Mouse (Mus musculus): ENCODE results near the gene Fscn2. TPM values are rescaled to one million over a fixed set of nuclear protein-coding genes. Genes with fewer than 3 reads are reported as not detected.
"Not testable (repeated sequence)": the region's sequence is repeated elsewhere in the genome, so short reads cannot be mapped to it uniquely, and the experiment has no call there.

Gene Fscn2
- polyA plus RNA-seq, 1 experiment from 2014 or later, result 0.57 TPM

GRCm38 (mm10) chr11:120404814-120405213, 43.5 kb downstream of the Fscn2 start:
- H3K4me1 ChIP-seq (ENCODE audit: insufficient read depth), result no peaks in the 10 kb centered on the region
- no peak overlapping the region for H3K9ac ChIP-seq
- no peak overlapping the region for H3K27ac ChIP-seq (ENCODE audit: low read depth)
- ATAC-seq (ENCODE audit: insufficient read depth) (no peak), DNase-seq (no peak)
- no peak overlapping the region for H3K4me3 ChIP-seq (ENCODE audit: low read depth, low read length)
- 93% methylated on average over 1 of the region's 1 CpGs for WGBS
- no peak for TF ChIP-seq CTCF (IDR thresholded peaks at IDR 0.05; ENCODE audit: low read depth)
- no peak overlapping the region for H3K4me2 ChIP-seq
- no peaks in the 10 kb centered on the region for H3K9me3 ChIP-seq (ENCODE audit: low read depth, low read length)
- H3K36me3 ChIP-seq (ENCODE audit: insufficient read depth), result peaks cover 98% of the 10 kb centered on the region
- no peaks in the 10 kb centered on the region for H3K27me3 ChIP-seq (ENCODE audit: insufficient read depth, low read length)

GRCm38 (mm10) chr11:120405867-120406266, 44.5 kb downstream of the Fscn2 start:
- no peak for ATAC-seq (ENCODE audit: insufficient read depth)

GRCm38 (mm10) chr11:120406445-120406844, 45.1 kb downstream of the Fscn2 start:
- Histone ChIP-seq H3K9ac (no peak overlapping the region), H3K27ac (ENCODE audit: low read depth) (no peak overlapping the region), H3K9me3 (ENCODE audit: low read depth, low read length) (no peaks in the 10 kb centered on the region), H3K4me1 (ENCODE audit: insufficient read depth) (no peaks in the 10 kb centered on the region), H3K27me3 (ENCODE audit: insufficient read depth, low read length) (no peaks in the 10 kb centered on the region), H3K4me2 (no peak overlapping the region), H3K4me3 (ENCODE audit: low read depth, low read length) (no peak overlapping the region), H3K36me3 (ENCODE audit: insufficient read depth) (peaks cover 98% of the 10 kb centered on the region)
- DNase-seq (no peak), ATAC-seq (ENCODE audit: insufficient read depth) (no peak)
- TF ChIP-seq CTCF (IDR thresholded peaks at IDR 0.05; ENCODE audit: low read depth), result no peak
- WGBS, result 84% methylated on average over 1 of the region's 1 CpGs

More at GRCm38 (mm10) chr11:120405867-120406266, 44.5 kb downstream of the Fscn2 start:
- Histone ChIP-seq H3K4me1 (ENCODE audit: insufficient read depth) (no peaks in the 10 kb centered on the region), H3K9me3 (ENCODE audit: low read depth, low read length) (no peaks in the 10 kb centered on the region), H3K4me3 (ENCODE audit: low read depth, low read length) (no peak overlapping the region), H3K27me3 (ENCODE audit: insufficient read depth, low read length) (no peaks in the 10 kb centered on the region), H3K27ac (ENCODE audit: low read depth) (no peak overlapping the region), H3K36me3 (ENCODE audit: insufficient read depth) (peaks cover 98% of the 10 kb centered on the region), H3K9ac (no peak overlapping the region), H3K4me2 (no peak overlapping the region)
- TF ChIP-seq CTCF (IDR thresholded peaks at IDR 0.05; ENCODE audit: low read depth), result no peak
- WGBS, result 85% methylated on average over 3 of the region's 3 CpGs
- no peak for DNase-seq

- ATAC-seq (ENCODE audit: insufficient read depth); H3K27me3 ChIP-seq (ENCODE audit: insufficient read depth, low read length); H3K4me1 ChIP-seq (ENCODE audit: insufficient read depth); H3K9me3 ChIP-seq (ENCODE audit: low read depth, low read length); H3K9ac ChIP-seq; H3K4me3 ChIP-seq (ENCODE audit: low read depth, low read length); H3K27ac ChIP-seq (ENCODE audit: low read depth); DNase-seq; H3K4me2 ChIP-seq: not testable (repeated sequence)
- peaks cover 92% of the 10 kb centered on the region for H3K36me3 ChIP-seq (ENCODE audit: insufficient read depth)
- 96% methylated on average over 7 of the region's 10 CpGs for WGBS
Observed at GRCm38 (mm10) chr11:120413621-120414020, 52.3 kb downstream of the Fscn2 start.

Small RNAs within 50 kb of the gene (microRNA-seq; reads per million reads assigned to microRNA genes)
- gene Gm23419 (ENCODE audit: borderline number of aligned reads) (not detected), gene Mir6935 (ENCODE audit: borderline number of aligned reads) (1.4 reads per million)

Other genes with a start within 250 kb of the Fscn2 start
- gene Slc38a10, start 210.2 kb upstream of the Fscn2 start, polyA plus RNA-seq (2014; fragmentation: Nextera tagmentation; extraction: Ambion mirVana), result 77.2 and 83.9 TPM in 2 replicates
- 14.3 and 15.6 TPM in 2 replicates for gene Bahcc1, start 128.6 kb upstream of the Fscn2 start, polyA plus RNA-seq (2014; fragmentation: Nextera tagmentation; extraction: Ambion mirVana)
- gene Actg1, start 13.0 kb upstream of the Fscn2 start, polyA plus RNA-seq (2014; fragmentation: Nextera tagmentation; extraction: Ambion mirVana), result 2,614 and 2,926 TPM in 2 replicates
- gene Faap100, start 17.2 kb downstream of the Fscn2 start, polyA plus RNA-seq (2014; fragmentation: Nextera tagmentation; extraction: Ambion mirVana), result 35.6 and 44.5 TPM in 2 replicates
- 42.1 and 51.4 TPM in 2 replicates for gene Nploc4, start 76.2 kb downstream of the Fscn2 start, polyA plus RNA-seq (2014; fragmentation: Nextera tagmentation; extraction: Ambion mirVana)
- not detected in 2 replicates for gene Tspan10, start 81.1 kb downstream of the Fscn2 start, polyA plus RNA-seq (2014; fragmentation: Nextera tagmentation; extraction: Ambion mirVana)
- gene Pde6g, start 92.0 kb downstream of the Fscn2 start, polyA plus RNA-seq (2014; fragmentation: Nextera tagmentation; extraction: Ambion mirVana), result 0.18 TPM in 1 of 2 replicates, not detected in the other
- gene Oxld1, start 96.5 kb downstream of the Fscn2 start, polyA plus RNA-seq (2014; fragmentation: Nextera tagmentation; extraction: Ambion mirVana), result 10.9 and 11.2 TPM in 2 replicates
- gene Ccdc137, start 96.6 kb downstream of the Fscn2 start, polyA plus RNA-seq (2014; fragmentation: Nextera tagmentation; extraction: Ambion mirVana), result 32.2 and 34.6 TPM in 2 replicates
- gene Arl16, start 106.1 kb downstream of the Fscn2 start, polyA plus RNA-seq (2014; fragmentation: Nextera tagmentation; extraction: Ambion mirVana), result 42.9 and 44.4 TPM in 2 replicates
- 150 and 162 TPM in 2 replicates for gene Mrpl12, start 123.1 kb downstream of the Fscn2 start, polyA plus RNA-seq (2014; fragmentation: Nextera tagmentation; extraction: Ambion mirVana)
- gene Slc25a10, start 130.3 kb downstream of the Fscn2 start, polyA plus RNA-seq (2014; fragmentation: Nextera tagmentation; extraction: Ambion mirVana), result 68.9 and 71.3 TPM in 2 replicates
- gene Gcgr, start 169.2 kb downstream of the Fscn2 start, polyA plus RNA-seq (2014; fragmentation: Nextera tagmentation; extraction: Ambion mirVana), result 0.59 and 1.4 TPM in 2 replicates
- 226 and 229 TPM in 2 replicates for gene Mcrip1, start 188.2 kb downstream of the Fscn2 start, polyA plus RNA-seq (2014; fragmentation: Nextera tagmentation; extraction: Ambion mirVana)
- not detected in 2 replicates for gene Ppp1r27, start 189.6 kb downstream of the Fscn2 start, polyA plus RNA-seq (2014; fragmentation: Nextera tagmentation; extraction: Ambion mirVana)
- 872 and 897 TPM in 2 replicates for gene P4hb, start 211.7 kb downstream of the Fscn2 start, polyA plus RNA-seq (2014; fragmentation: Nextera tagmentation; extraction: Ambion mirVana)
- 717 and 734 TPM in 2 replicates for gene Arhgdia, start 220.1 kb downstream of the Fscn2 start, polyA plus RNA-seq (2014; fragmentation: Nextera tagmentation; extraction: Ambion mirVana)
- 617 and 627 TPM in 2 replicates for gene Alyref, start 236.8 kb downstream of the Fscn2 start, polyA plus RNA-seq (2014; fragmentation: Nextera tagmentation; extraction: Ambion mirVana)
- gene Anapc11, start 236.9 kb downstream of the Fscn2 start, polyA plus RNA-seq (2014; fragmentation: Nextera tagmentation; extraction: Ambion mirVana), result 229 and 237 TPM in 2 replicates
- 0.89 and 1.3 TPM in 2 replicates for gene Npb, start 246.9 kb downstream of the Fscn2 start, polyA plus RNA-seq (2014; fragmentation: Nextera tagmentation; extraction: Ambion mirVana)

All from lung, embryonic 14.5 days (tissue).